Comparison of ENCODE assay signal across 19 mouse cellular contexts in genomic region chr11:84962536-84962935, GRCm38 (mm10). TPM values are rescaled to one million over a fixed set of nuclear protein-coding genes. Genes with fewer than 3 reads are reported as not detected.
"Had no signal": no experiment of that assay in that cellular context is flagged by ENCODE, and none has a peak within 500 bp of the region (broad histone marks: within the 10 kb centered on the region; RNA-seq: fewer than 3 reads in every experiment).

No protein-coding gene starts in this region.

- H3K27ac ChIP-seq: midbrain, embryonic 10.5 days; midbrain, embryonic 12.5 days; neural tube, embryonic 13.5 days; neural tube, embryonic 15.5 days had no signal

- H3K4me3 ChIP-seq: midbrain, embryonic 10.5 days; midbrain, embryonic 12.5 days; myocyte; neural tube, embryonic 13.5 days; neural tube, embryonic 15.5 days had no signal

- DNase-seq: lung, adult 18-20 months; lung, embryonic 14.5 days; lung, postnatal 10 days; lung, postnatal 4 days; midbrain, embryonic 14.5 days; retina, postnatal 1 day; right cerebral cortex, adult 18-20 months; right cerebral cortex, postnatal 25 days; right cerebral cortex, postnatal 4 days; thymus, adult 18-20 months; thymus, postnatal 14 days; thymus, postnatal 36 days had no signal

- H3K36me3 ChIP-seq: midbrain, embryonic 10.5 days; midbrain, embryonic 12.5 days; neural tube, embryonic 13.5 days; neural tube, embryonic 15.5 days had no signal

RNA-seq across cellular contexts. Expression of gene Car4, which starts 5.0 kb away (rescaled TPM):
- total RNA-seq: megakaryocyte, adult 5-6 weeks; megakaryocyte-erythroid progenitor cell, adult 5-6 weeks had no signal
- polyA plus RNA-seq: myocyte had no signal
